Mouse (Mus musculus): Measurements from ENCODE around the gene Rbbp9. TPM values are rescaled to one million over a fixed set of nuclear protein-coding genes. Genes with fewer than 3 reads are reported as not detected.

Gene Rbbp9
- polyA plus RNA-seq, 1 experiment from 2014 or later: 42.7 TPM

DNA sequence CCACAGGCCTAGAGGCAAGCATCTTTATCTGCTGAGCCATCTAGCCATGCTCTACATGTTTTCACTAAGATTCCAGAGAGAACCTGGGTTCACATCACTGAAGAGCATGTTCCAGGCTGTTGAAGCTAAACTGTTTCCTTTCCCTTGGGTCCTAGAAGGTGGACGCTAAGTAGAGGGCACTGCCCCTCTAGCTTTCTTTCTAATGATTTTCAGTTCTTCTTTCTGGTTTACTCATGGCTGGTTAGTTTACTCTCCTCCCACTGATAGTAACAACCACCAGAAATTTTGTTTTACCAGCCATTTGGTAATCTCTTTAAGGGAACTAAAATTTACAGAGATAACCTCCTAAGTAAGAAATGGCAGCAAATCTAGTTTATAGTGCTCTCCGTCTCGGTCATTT lies 3.2 kb upstream of the Rbbp9 start:
- H3K4me2 ChIP-seq (ENCODE audit: low read depth, low read length): no peak overlapping the region
- WGBS: 92% methylated on average over 3 of the region's 3 CpGs
- H3K27me3 ChIP-seq (replicated peaks; ENCODE audit: control insufficient read depth, insufficient read depth, low read length): no peaks in the 10 kb centered on the region
- no peak for ATAC-seq
- no peak overlapping the region for H3K4me3 ChIP-seq (ENCODE audit: low read length)
- no peaks in the 10 kb centered on the region for H3K36me3 ChIP-seq (ENCODE audit: control insufficient read depth, insufficient read depth, low read length)
- no peaks in the 10 kb centered on the region for H3K9me3 ChIP-seq (ENCODE audit: control insufficient read depth, low read length)
- no peak overlapping the region for H3K9ac ChIP-seq (ENCODE audit: low read depth, low read length)
- no peak overlapping the region for H3K27ac ChIP-seq (ENCODE audit: low read length)
- H3K4me1 ChIP-seq (ENCODE audit: control insufficient read depth, insufficient read depth, low read length): peaks cover 3% of the 10 kb centered on the region

DNA sequence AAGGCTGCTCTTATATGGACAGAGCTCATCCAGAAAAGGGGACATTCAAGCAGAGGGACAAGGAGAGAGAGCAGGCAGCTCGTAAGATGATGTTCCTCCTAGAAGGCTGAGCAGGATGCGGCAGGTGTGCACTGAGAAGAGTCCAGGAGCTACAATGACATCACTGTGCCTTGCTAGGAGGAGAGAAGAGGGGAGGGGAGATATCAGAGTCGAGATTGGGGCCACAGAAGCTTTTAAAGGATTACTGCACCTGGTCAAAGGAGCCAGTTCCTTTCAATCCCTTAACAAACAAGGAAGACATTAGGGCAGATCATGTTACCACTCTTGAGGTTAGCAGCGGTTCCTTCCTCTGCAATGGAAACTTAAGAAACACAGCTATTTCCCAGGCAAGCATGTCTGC lies 3.1 kb downstream of the Rbbp9 start:
- 64% methylated on average over 4 of the region's 4 CpGs for WGBS
- no peak overlapping the region for H3K27ac ChIP-seq (ENCODE audit: low read length)

DNA sequence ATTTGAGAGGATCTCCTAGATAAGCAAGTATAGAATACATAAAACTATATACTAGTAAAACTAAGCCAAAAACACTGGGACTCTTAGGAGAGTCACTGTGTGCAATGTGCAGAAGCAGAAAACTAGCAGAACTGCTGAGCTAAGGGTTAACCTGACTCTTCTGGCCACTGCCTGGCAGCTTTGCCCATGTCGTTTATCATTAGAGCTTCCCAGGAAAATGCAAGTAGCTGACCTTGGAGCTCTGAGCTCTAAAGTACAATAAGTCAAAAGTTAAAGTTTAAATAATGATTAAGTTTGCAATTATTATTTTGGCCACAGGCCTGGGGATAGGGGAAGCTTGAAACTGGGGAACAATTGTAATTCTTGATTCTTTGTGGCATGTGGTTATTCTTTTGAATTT lies 5.2 kb downstream of the Rbbp9 start:
- H3K9me3 ChIP-seq (ENCODE audit: control insufficient read depth, low read length): no peaks in the 10 kb centered on the region

More for the DNA sequence above, 3.1 kb downstream of the Rbbp9 start:
- no peaks in the 10 kb centered on the region for H3K9me3 ChIP-seq (ENCODE audit: control insufficient read depth, low read length)
- peaks cover 4% of the 10 kb centered on the region for H3K4me1 ChIP-seq (ENCODE audit: control insufficient read depth, insufficient read depth, low read length)
- H3K4me2 ChIP-seq (ENCODE audit: low read depth, low read length): no peak overlapping the region
- H3K27me3 ChIP-seq (replicated peaks; ENCODE audit: control insufficient read depth, insufficient read depth, low read length): no peaks in the 10 kb centered on the region
- no peak for ATAC-seq
- no peak overlapping the region for H3K9ac ChIP-seq (ENCODE audit: low read depth, low read length)
- H3K4me3 ChIP-seq (ENCODE audit: low read length): no peak overlapping the region
- peaks cover 3% of the 10 kb centered on the region; the same call in 1 of the 2 replicates for H3K36me3 ChIP-seq (ENCODE audit: control insufficient read depth, insufficient read depth, low read length)

DNA sequence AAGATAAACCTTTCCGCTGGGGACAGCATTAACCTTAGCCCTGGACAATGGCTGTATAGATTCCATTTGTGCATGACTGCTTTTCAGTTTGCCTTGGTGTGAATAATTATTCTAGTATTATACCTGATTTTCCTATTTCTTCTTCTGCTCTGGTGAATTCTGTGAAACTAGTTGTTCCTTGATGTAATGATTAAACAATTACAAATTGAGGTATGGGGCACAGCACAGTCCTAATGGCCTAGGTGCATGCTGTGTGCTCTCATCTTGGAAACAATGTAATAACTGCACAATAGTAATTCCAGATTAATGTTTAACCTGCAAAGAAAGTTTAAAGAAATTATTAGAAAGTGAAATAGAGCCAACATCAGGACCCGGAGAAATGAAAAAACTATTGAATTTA lies 5.6 kb downstream of the Rbbp9 start:
- Histone ChIP-seq H3K27ac (ENCODE audit: low read length) (no peak overlapping the region), H3K27me3 (replicated peaks; ENCODE audit: control insufficient read depth, insufficient read depth, low read length) (no peaks in the 10 kb centered on the region), H3K9ac (ENCODE audit: low read depth, low read length) (no peak overlapping the region), H3K4me3 (ENCODE audit: low read length) (no peak overlapping the region), H3K9me3 (ENCODE audit: control insufficient read depth, low read length) (no peaks in the 10 kb centered on the region), H3K4me2 (ENCODE audit: low read depth, low read length) (no peak overlapping the region), H3K36me3 (ENCODE audit: control insufficient read depth, insufficient read depth, low read length) (peaks cover 3% of the 10 kb centered on the region; the same call in 1 of the 2 replicates), H3K4me1 (ENCODE audit: control insufficient read depth, insufficient read depth, low read length) (peaks cover 4% of the 10 kb centered on the region)
- 76% methylated on average over 2 of the region's 2 CpGs for WGBS
- ATAC-seq: no peak; the same call in 1 of the 2 replicates

More for the DNA sequence above, 5.2 kb downstream of the Rbbp9 start:
- H3K36me3 ChIP-seq (ENCODE audit: control insufficient read depth, insufficient read depth, low read length): peaks cover 3% of the 10 kb centered on the region; the same call in 1 of the 2 replicates
- no peak overlapping the region for H3K9ac ChIP-seq (ENCODE audit: low read depth, low read length)
- no peak for ATAC-seq
- H3K27me3 ChIP-seq (replicated peaks; ENCODE audit: control insufficient read depth, insufficient read depth, low read length): no peaks in the 10 kb centered on the region
- H3K4me1 ChIP-seq (ENCODE audit: control insufficient read depth, insufficient read depth, low read length): peaks cover 4% of the 10 kb centered on the region
- 26% methylated on average over 1 of the region's 1 CpGs for WGBS
- H3K4me2 ChIP-seq (ENCODE audit: low read depth, low read length): no peak overlapping the region
- H3K4me3 ChIP-seq (ENCODE audit: low read length): no peak overlapping the region
- no peak overlapping the region for H3K27ac ChIP-seq (ENCODE audit: low read length)

DNA sequence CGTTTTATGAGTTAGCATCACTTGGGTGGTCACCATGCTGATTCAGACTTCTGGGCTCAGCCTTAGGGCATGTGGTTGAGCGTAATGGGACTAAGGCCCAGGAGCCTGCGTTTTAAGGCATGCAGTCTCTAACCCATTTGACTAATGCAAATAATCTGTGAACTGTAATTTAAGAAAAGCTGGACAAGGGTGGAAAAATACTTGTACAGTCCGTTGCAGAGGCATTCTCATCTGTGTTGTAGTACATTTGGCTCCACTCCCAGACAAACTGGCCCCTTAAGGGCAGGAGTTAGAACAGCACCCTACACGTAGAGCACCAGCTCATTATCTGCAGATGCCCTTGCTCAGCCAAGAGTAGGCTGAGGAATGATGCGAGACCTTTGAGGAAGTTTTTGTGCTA lies 6.0 kb downstream of the Rbbp9 start:
- Histone ChIP-seq H3K27me3 (replicated peaks; ENCODE audit: control insufficient read depth, insufficient read depth, low read length) (no peaks in the 10 kb centered on the region), H3K36me3 (ENCODE audit: control insufficient read depth, insufficient read depth, low read length) (peaks cover 3% of the 10 kb centered on the region), H3K4me1 (ENCODE audit: control insufficient read depth, insufficient read depth, low read length) (peaks cover 4% of the 10 kb centered on the region; the same call in 1 of the 2 replicates), H3K9ac (ENCODE audit: low read depth, low read length) (no peak overlapping the region), H3K4me3 (ENCODE audit: low read length) (no peak overlapping the region), H3K4me2 (ENCODE audit: low read depth, low read length) (no peak overlapping the region), H3K27ac (ENCODE audit: low read length) (no peak overlapping the region), H3K9me3 (ENCODE audit: control insufficient read depth, low read length) (no peaks in the 10 kb centered on the region)
- peak; percentile 77 for ATAC-seq
- WGBS: 70% methylated on average over 6 of the region's 6 CpGs

DNA sequence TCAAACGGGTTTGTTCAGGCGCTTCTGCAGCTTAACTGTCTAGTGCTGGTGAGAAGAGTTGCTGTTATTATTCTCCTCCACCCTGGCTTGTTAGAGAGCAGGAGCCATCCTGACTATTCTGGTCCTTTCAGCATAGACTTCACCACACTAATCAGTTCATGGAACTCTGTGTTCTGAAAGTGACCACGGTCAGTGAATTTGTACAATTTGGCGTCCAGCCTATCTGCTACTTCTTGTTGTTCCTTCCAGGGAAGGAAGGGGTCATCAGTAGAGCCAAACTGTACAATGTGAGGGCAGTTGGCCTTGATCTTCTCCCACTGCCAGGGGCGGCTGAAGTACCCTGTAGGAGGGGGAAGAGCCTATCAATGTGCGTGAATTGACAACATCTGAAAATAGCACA lies 7.0 kb downstream of the Rbbp9 start:
- H3K4me3 ChIP-seq (ENCODE audit: low read length): no peak overlapping the region
- H3K36me3 ChIP-seq (ENCODE audit: control insufficient read depth, insufficient read depth, low read length): peaks cover 3% of the 10 kb centered on the region
- no peak overlapping the region for H3K27ac ChIP-seq (ENCODE audit: low read length)
- no peak for ATAC-seq
- WGBS: 88% methylated on average over 6 of the region's 6 CpGs
- no peaks in the 10 kb centered on the region for H3K9me3 ChIP-seq (ENCODE audit: control insufficient read depth, low read length)
- peaks cover 4% of the 10 kb centered on the region; the same call in 1 of the 2 replicates for H3K4me1 ChIP-seq (ENCODE audit: control insufficient read depth, insufficient read depth, low read length)
- no peak overlapping the region for H3K9ac ChIP-seq (ENCODE audit: low read depth, low read length)
- no peak overlapping the region for H3K4me2 ChIP-seq (ENCODE audit: low read depth, low read length)
- no peaks in the 10 kb centered on the region for H3K27me3 ChIP-seq (replicated peaks; ENCODE audit: control insufficient read depth, insufficient read depth, low read length)

DNA sequence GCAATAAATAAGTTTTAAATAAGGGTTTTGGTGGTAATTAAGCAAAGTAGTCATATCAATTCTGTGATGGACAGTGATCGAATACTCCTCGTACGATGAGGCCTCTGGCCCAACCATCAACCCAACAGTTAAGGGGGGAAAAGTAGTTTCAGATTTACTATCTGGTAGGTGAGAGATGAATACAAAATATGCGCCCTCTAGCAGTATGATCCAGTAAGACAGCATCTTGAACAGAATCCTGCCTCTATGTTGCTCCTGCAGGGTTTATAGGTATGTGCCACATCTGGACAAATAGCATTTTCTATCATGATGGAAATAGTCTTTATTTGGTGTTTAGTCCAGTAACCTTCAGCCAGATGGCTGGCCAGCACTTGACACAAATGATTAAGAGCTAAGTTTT lies 9.4 kb downstream of the Rbbp9 start:
- WGBS: 86% methylated on average over 4 of the region's 4 CpGs
- no peak for ATAC-seq
- H3K9ac ChIP-seq (ENCODE audit: low read depth, low read length): no peak overlapping the region
- no peak overlapping the region for H3K27ac ChIP-seq (ENCODE audit: low read length)
- H3K4me3 ChIP-seq (ENCODE audit: low read length): no peak overlapping the region
- H3K4me2 ChIP-seq (ENCODE audit: low read depth, low read length): no peak overlapping the region
- H3K27me3 ChIP-seq (replicated peaks; ENCODE audit: control insufficient read depth, insufficient read depth, low read length): no peaks in the 10 kb centered on the region
- H3K36me3 ChIP-seq (ENCODE audit: control insufficient read depth, insufficient read depth, low read length): peaks cover 14% of the 10 kb centered on the region
- no peaks in the 10 kb centered on the region for H3K9me3 ChIP-seq (ENCODE audit: control insufficient read depth, low read length)
- peaks cover 4% of the 10 kb centered on the region; the same call in 1 of the 2 replicates for H3K4me1 ChIP-seq (ENCODE audit: control insufficient read depth, insufficient read depth, low read length)

DNA sequence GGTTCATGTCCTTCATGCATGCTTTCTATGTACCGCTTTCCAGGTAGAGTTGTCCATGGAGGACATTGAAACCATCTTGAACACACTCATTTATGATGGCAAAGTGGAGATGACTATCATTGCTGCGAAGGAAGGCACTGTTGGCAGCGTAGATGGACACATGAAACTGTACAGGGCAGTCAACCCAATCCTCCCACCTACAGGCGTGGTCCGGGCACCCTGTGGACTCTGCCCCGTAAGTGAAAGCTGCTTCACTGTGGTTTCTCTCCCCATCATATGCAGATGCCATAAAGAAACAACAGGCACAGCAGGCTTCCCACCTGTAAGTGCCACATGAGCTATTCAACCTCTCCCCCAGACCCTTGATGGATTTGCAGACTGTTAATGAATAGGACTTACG lies 13.5 kb downstream of the Rbbp9 start:
- peaks cover 34% of the 10 kb centered on the region for H3K36me3 ChIP-seq (ENCODE audit: control insufficient read depth, insufficient read depth, low read length)
- 93% methylated on average over 7 of the region's 7 CpGs for WGBS

DNA sequence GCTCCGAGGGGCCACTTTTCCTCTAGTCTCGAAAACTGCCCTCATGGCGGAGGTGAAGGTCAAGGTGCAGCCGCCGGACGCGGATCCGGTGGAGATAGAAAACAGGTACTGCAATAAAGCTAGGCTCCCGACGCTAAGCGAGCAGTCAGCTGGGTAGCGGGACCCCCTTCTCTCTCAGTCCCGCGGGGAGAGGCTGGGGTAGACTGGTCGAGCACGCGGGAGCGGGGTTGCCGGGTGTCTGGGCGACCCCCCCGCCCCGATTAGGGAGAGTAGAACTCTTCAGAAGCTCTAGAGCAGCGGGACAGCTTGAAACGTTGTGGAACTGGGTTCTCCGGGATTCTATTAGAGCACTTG lies 22.9 kb downstream of the Rbbp9 start:
- Histone ChIP-seq H3K9ac (ENCODE audit: low read depth, low read length) (peak overlapping the region; percentile 94), H3K4me2 (ENCODE audit: low read depth, low read length) (peak overlapping the region; percentile 96), H3K4me3 (ENCODE audit: low read length) (peak overlapping the region; percentile 98), H3K36me3 (ENCODE audit: control insufficient read depth, insufficient read depth, low read length) (no peaks in the 10 kb centered on the region), H3K9me3 (ENCODE audit: control insufficient read depth, low read length) (no peaks in the 10 kb centered on the region), H3K4me1 (ENCODE audit: control insufficient read depth, insufficient read depth, low read length) (peaks cover 12% of the 10 kb centered on the region), H3K27me3 (replicated peaks; ENCODE audit: control insufficient read depth, insufficient read depth, low read length) (no peaks in the 10 kb centered on the region), H3K27ac (ENCODE audit: low read length) (peak overlapping the region; percentile 91)
- 0% methylated on average over 25 of the region's 25 CpGs for WGBS
- ATAC-seq: peak; percentile 55

More for the DNA sequence above, 13.5 kb downstream of the Rbbp9 start:
- H3K4me3 ChIP-seq (ENCODE audit: low read length): no peak overlapping the region
- no peaks in the 10 kb centered on the region for H3K4me1 ChIP-seq (ENCODE audit: control insufficient read depth, insufficient read depth, low read length)
- H3K27me3 ChIP-seq (replicated peaks; ENCODE audit: control insufficient read depth, insufficient read depth, low read length): no peaks in the 10 kb centered on the region
- H3K4me2 ChIP-seq (ENCODE audit: low read depth, low read length): no peak overlapping the region
- H3K27ac ChIP-seq (ENCODE audit: low read length): no peak overlapping the region
- no peaks in the 10 kb centered on the region for H3K9me3 ChIP-seq (ENCODE audit: control insufficient read depth, low read length)
- H3K9ac ChIP-seq (ENCODE audit: low read depth, low read length): no peak overlapping the region
- ATAC-seq: no peak
